Mouse (Mus musculus): ENCODE results near the gene Lipo3. TPM values are rescaled to one million over a fixed set of nuclear protein-coding genes. Genes with fewer than 3 reads are reported as not detected.

Lipo3 gene
- polyA plus RNA-seq (2012; rRNA removed), result 4.2 and 4.9 TPM in 2 replicates

GRCm38 (mm10) chr19:33761287-33762086 lies at the start of gene Lipo3:
Lipo3 (minus strand) TSS chr19:33761951.

GRCm38 (mm10) chr19:33787359-33787758 lies 25.6 kb upstream of the Lipo3 start, which contains the start of gene Lipo1:
Lipo1 (minus strand) TSS chr19:33787459.

DNA sequence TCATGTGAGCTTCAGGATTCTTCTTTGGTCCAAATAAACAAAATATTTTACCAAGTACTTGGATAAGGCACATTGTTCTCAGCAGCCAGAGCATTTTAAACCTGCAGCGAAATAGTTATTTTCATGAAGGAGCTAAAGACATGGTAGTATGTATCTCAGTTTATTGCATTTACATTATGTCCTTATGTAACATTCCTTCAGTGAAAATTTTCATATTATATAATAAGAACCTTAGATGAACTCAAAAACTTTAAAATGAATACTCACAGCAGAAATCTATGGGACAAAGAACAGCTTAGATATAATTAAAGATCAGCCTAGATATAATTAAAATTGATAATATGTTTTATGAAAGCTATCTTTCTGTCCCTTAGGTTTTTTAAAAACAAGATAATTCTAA lies 10.5 kb downstream of the Lipo3 start, which contains the start of gene Lipo2:
Lipo2 (minus strand) TSS at position 101 of the 400 bp plus-strand sequence.

GRCm38 (mm10) chr19:33625152-33625551 lies 136.6 kb downstream of the Lipo3 start, which contains the start of gene Gm8978:
Gm8978 (minus strand) TSS chr19:33625252.

GRCm38 (mm10) chr19:33517680-33518079 lies 244.1 kb downstream of the Lipo3 start, which contains the start of gene Lipo4:
Lipo4 (minus strand) TSS chr19:33517780.

Other genes with a start within 250 kb of the Lipo3 start
- not detected in 2 replicates for gene Lipo4, start 244.2 kb downstream of the Lipo3 start, polyA plus RNA-seq (2012; rRNA removed)
- gene Gm8978, start 136.7 kb downstream of the Lipo3 start, polyA plus RNA-seq (2012; rRNA removed), result not detected in 2 replicates
- gene Lipo2, start 10.6 kb downstream of the Lipo3 start, polyA plus RNA-seq (2012; rRNA removed), result not detected in 2 replicates
- gene Lipo1, start 25.5 kb upstream of the Lipo3 start, polyA plus RNA-seq (2012; rRNA removed), result not detected in 2 replicates
- gene Lipf, start 199.2 kb upstream of the Lipo3 start, polyA plus RNA-seq (2012; rRNA removed), result 0.25 and 0.68 TPM in 2 replicates
- not detected in 2 replicates for gene Lipk, start 246.3 kb upstream of the Lipo3 start, polyA plus RNA-seq (2012; rRNA removed)